Mouse (Mus musculus): ENCODE data around the gene Gabrd. TPM values are rescaled to one million over a fixed set of nuclear protein-coding genes. Genes with fewer than 3 reads are reported as not detected.

Gene Gabrd
- polyA plus RNA-seq, 1 experiment from 2014 or later: 0.36 TPM

- no peaks in the 10 kb centered on the region for H3K9me3 ChIP-seq
- peaks cover 45% of the 10 kb centered on the region for H3K27me3 ChIP-seq
- no peak for ATAC-seq (ENCODE audit: insufficient number of reproducible peaks, low FRiP score, low TSS enrichment, low read depth)
- 90% methylated on average over 10 of the region's 10 CpGs for WGBS
- no peak overlapping the region for H3K4me3 ChIP-seq
- peaks cover 6% of the 10 kb centered on the region for H3K4me1 ChIP-seq
- no peak overlapping the region for H3K9ac ChIP-seq
- no peak overlapping the region for H3K4me2 ChIP-seq
- H3K36me3 ChIP-seq: no peaks in the 10 kb centered on the region
- H3K27ac ChIP-seq: no peak overlapping the region
Measured at GRCm38 (mm10) chr4:155356354-155356753, 41.6 kb downstream of the Gabrd start.

DNA sequence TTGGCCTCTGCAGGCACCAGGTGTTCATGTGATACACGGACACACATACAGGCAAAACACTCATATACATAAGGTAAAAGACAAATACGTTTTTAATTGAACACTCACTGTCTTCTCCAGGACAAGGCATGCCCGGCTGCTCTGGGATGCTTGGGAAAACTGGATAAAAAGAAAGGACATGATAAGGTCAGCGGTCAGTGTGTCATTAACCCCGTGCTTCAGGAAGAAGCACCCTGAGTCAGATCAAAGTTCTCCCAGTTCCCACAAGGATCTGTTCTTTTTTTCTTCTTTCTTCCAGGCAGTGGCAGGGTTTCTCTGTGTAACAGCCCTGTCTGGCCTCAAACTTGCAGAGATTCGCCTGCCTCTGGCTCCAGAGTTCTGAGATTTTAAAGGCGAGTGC is 43.4 kb downstream of the Gabrd start:
- Histone ChIP-seq H3K4me1 (no peaks in the 10 kb centered on the region), H3K9me3 (no peaks in the 10 kb centered on the region), H3K4me2 (no peak overlapping the region), H3K27me3 (peaks cover 29% of the 10 kb centered on the region), H3K27ac (no peak overlapping the region), H3K9ac (no peak overlapping the region), H3K36me3 (no peaks in the 10 kb centered on the region), H3K4me3 (no peak overlapping the region)
- no peak for ATAC-seq (ENCODE audit: insufficient number of reproducible peaks, low FRiP score, low TSS enrichment, low read depth)
- 77% methylated on average over 7 of the region's 7 CpGs for WGBS

DNA sequence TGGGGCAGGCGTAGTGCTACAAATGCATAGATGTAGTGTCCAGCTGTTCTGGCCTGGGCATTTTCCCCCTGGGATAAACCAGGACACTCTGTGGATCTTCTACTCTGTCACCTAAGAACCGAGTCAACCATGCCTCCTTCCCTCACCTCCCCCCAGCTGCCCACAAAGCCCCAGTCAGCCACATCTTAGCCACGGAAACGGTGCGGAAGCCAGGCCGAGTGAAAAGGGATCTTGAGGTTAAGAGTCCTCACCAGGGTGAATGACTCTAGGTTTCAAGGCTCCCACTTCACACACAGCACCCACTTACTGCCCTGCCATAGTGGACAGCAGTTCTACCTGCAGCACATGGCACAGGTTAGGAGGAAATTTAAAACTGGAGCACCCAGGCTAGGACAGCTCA is 43.9 kb downstream of the Gabrd start:
- WGBS: 80% methylated on average over 6 of the region's 6 CpGs
- Histone ChIP-seq H3K4me1 (no peaks in the 10 kb centered on the region), H3K9me3 (no peaks in the 10 kb centered on the region), H3K36me3 (no peaks in the 10 kb centered on the region), H3K9ac (no peak overlapping the region), H3K4me3 (no peak overlapping the region), H3K27me3 (peaks cover 24% of the 10 kb centered on the region), H3K27ac (no peak overlapping the region), H3K4me2 (no peak overlapping the region)
- no peak for ATAC-seq (ENCODE audit: insufficient number of reproducible peaks, low FRiP score, low TSS enrichment, low read depth)

- Histone ChIP-seq H3K4me3 (no peak overlapping the region), H3K27me3 (peaks cover 10% of the 10 kb centered on the region; the same call in 1 of the 2 replicates), H3K36me3 (no peaks in the 10 kb centered on the region), H3K4me2 (no peak overlapping the region), H3K27ac (no peak overlapping the region), H3K9ac (no peak overlapping the region), H3K9me3 (no peaks in the 10 kb centered on the region), H3K4me1 (no peaks in the 10 kb centered on the region)
- WGBS: 88% methylated on average over 3 of the region's 3 CpGs
- no peak for ATAC-seq (ENCODE audit: insufficient number of reproducible peaks, low FRiP score, low TSS enrichment, low read depth)
Measured at GRCm38 (mm10) chr4:155352581-155352980, 45.3 kb downstream of the Gabrd start.

- ATAC-seq (ENCODE audit: insufficient number of reproducible peaks, low FRiP score, low TSS enrichment, low read depth): no peak
- Histone ChIP-seq H3K4me1 (peaks cover 18% of the 10 kb centered on the region), H3K4me2 (no peak overlapping the region), H3K4me3 (no peak overlapping the region), H3K9me3 (no peaks in the 10 kb centered on the region), H3K27me3 (peaks cover 28% of the 10 kb centered on the region), H3K36me3 (no peaks in the 10 kb centered on the region), H3K9ac (no peak overlapping the region), H3K27ac (peak overlapping the region; percentile 63)
- 82% methylated on average over 12 of the region's 12 CpGs for WGBS
Measured at GRCm38 (mm10) chr4:155346350-155346749, 51.6 kb downstream of the Gabrd start.

DNA sequence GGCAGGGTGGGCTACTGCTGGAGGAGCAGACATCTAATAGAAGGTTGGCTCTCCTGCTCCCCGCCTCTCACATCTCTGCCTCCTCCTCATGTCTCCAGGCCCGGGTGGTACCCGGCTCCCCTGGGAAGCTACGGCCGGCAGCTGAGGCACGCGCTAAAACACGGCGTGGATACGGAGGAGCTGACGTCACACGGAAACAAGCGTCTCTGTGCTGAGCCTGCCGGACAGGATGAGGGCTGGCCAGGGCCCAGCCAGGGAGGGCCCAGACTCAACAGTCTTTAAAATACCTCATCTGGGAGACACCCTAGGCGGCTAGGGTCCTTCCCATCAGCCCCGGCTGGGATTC is 52.3 kb downstream of the Gabrd start:
- H3K27ac ChIP-seq: no peak overlapping the region
- H3K4me2 ChIP-seq: peak overlapping the region; percentile 77
- 3% methylated on average over 16 of the region's 16 CpGs for WGBS

DNA sequence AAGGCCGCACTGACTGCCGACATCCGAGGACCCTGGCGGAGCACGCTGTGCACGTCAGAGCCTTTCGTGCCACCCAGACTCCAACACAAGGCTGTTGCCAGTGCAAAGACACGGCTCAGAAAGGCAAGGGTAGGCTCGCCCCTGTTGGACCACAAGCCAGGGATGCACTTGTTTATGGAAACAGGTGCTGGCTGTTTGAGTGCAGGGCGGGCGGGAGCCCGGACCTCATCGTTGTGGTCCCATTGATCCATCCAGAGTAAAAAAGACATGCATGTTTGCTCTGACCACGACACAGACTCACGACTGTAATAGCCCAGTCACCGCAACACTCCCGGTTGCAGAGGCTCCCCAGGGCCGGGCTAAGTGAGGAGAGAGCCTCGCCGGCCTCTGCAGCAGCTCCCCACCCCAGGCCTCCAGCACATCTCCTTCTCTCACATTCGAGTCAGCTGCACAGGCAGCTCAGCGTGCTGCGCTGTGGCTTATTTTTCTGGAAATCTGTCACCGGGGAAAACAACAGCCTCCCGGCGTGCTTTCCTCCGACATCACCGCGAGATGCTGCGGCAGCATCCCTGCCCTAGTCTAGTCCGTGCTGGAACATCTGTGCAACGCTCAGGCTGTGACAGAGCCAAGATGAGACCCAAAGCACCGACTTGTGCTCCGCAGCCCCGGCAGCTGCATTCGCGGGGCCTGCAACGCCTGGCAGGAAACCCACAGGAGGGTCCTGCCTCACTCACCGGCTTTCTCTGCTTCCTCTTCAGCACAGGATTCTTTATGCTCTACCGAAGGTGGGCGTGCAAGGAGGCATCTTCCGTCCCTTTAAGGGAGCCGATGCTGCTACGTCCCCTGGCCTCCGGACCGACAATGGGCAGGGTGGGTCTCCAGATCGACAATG is 53.0 kb downstream of the Gabrd start:
- Histone ChIP-seq H3K4me2 (peak overlapping the region; percentile 77), H3K27ac (0 out of 2 replicates have a peak overlapping the region, but pooled peaks have one; percentile 27), H3K4me3 (peak overlapping the region; percentile 44), H3K9ac (peak overlapping the region; percentile 27; the same call in 1 of the 2 replicates), H3K27me3 (peaks cover 28% of the 10 kb centered on the region), H3K9me3 (no peaks in the 10 kb centered on the region), H3K4me1 (peaks cover 18% of the 10 kb centered on the region), H3K36me3 (no peaks in the 10 kb centered on the region)
- WGBS: 13% methylated on average over 47 of the region's 47 CpGs
- no peak for ATAC-seq (ENCODE audit: insufficient number of reproducible peaks, low FRiP score, low TSS enrichment, low read depth)

More for the DNA sequence above, 52.3 kb downstream of the Gabrd start:
- Histone ChIP-seq H3K9ac (peak overlapping the region; percentile 27; the same call in 1 of the 2 replicates), H3K36me3 (no peaks in the 10 kb centered on the region), H3K9me3 (no peaks in the 10 kb centered on the region), H3K27me3 (peaks cover 28% of the 10 kb centered on the region), H3K4me1 (peaks cover 18% of the 10 kb centered on the region), H3K4me3 (peak overlapping the region; percentile 44)
- peak; percentile 70 for ATAC-seq (ENCODE audit: insufficient number of reproducible peaks, low FRiP score, low TSS enrichment, low read depth)

DNA sequence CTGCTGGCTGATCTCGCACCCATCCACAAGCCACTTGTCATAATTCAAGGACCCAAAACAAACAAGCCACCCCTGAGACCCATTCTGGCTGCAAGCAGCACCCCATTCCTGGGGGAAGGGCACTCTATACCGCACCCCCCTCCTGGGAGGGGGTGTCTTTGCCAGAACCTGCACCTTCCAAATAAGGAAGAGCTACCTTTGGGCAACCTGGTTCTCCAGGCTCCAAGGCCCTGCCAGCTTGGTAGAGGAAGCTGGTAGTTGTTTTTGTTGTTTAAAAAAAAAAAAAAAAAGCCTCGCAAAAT is 53.7 kb downstream of the Gabrd start:
- 53% methylated on average over 3 of the region's 3 CpGs for WGBS
- H3K36me3 ChIP-seq: no peaks in the 10 kb centered on the region
- ATAC-seq (ENCODE audit: insufficient number of reproducible peaks, low FRiP score, low TSS enrichment, low read depth): no peak
- no peaks in the 10 kb centered on the region for H3K9me3 ChIP-seq
- H3K27me3 ChIP-seq: peaks cover 28% of the 10 kb centered on the region
- no peak overlapping the region for H3K27ac ChIP-seq
- H3K4me1 ChIP-seq: peaks cover 18% of the 10 kb centered on the region
- peak overlapping the region; percentile 77; the same call in 1 of the 2 replicates for H3K4me2 ChIP-seq
- H3K4me3 ChIP-seq: peak overlapping the region; percentile 44; the same call in 1 of the 2 replicates
- H3K9ac ChIP-seq: no peak overlapping the region

DNA sequence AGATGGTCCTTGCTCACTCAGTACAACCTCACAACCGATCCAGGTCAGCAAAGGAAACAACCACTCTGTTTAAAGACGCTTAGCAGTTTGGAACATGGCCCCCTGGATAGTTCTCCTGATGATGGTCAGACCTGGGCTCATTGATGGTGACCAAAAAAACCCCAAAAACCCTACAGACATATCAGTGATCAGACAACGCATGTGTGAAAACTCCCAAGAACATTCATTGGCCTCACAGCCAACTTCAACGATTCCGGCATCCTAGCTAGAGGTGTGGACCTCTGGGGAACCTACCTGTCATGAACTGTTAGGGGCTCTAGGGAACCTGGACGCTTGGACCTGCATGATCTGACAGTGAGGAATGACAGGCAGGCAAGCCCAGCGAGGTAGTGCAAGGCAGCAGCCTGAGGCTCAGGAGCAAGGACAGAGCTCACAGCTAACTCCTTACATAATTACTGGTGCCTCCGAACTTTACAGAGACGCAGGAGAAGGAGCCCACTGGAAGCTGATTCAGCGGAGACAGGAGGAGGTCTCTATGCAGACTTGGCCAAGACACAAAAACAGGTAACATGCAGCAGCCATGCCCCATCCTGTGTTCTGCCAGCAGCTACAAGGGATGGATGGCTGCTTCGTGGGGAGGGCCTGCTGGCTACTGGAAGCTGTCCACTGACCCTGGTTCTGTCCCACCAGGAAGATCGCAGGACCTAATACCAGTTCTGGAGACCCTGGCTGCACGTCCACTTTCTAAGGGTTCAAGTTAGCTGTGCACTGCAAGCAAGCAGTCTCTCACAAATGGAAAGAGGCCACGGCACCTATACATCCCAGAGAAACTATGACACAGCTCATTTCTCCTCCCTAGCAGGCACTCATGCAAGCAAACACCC is 54.3 kb downstream of the Gabrd start:
- ATAC-seq (ENCODE audit: insufficient number of reproducible peaks, low FRiP score, low TSS enrichment, low read depth): no peak
- H3K27ac ChIP-seq: no peak overlapping the region
- no peaks in the 10 kb centered on the region for H3K9me3 ChIP-seq
- peaks cover 28% of the 10 kb centered on the region for H3K27me3 ChIP-seq
- H3K4me2 ChIP-seq: peak overlapping the region; percentile 10; the same call in 1 of the 2 replicates
- H3K4me1 ChIP-seq: peaks cover 18% of the 10 kb centered on the region
- 75% methylated on average over 14 of the region's 14 CpGs for WGBS
- no peak overlapping the region for H3K4me3 ChIP-seq
- H3K9ac ChIP-seq: no peak overlapping the region
- H3K36me3 ChIP-seq: no peaks in the 10 kb centered on the region

- ATAC-seq (ENCODE audit: insufficient number of reproducible peaks, low FRiP score, low TSS enrichment, low read depth): no peak
- no peaks in the 10 kb centered on the region for H3K36me3 ChIP-seq
Measured at GRCm38 (mm10) chr4:155336284-155337050, 61.4 kb downstream of the Gabrd start.

More at GRCm38 (mm10) chr4:155336284-155337050, 61.4 kb downstream of the Gabrd start:
- WGBS: 87% methylated on average over 12 of the region's 12 CpGs
- H3K9me3 ChIP-seq: no peaks in the 10 kb centered on the region
- no peak overlapping the region for H3K4me2 ChIP-seq
- no peaks in the 10 kb centered on the region for H3K27me3 ChIP-seq
- H3K4me3 ChIP-seq: no peak overlapping the region
- no peak overlapping the region for H3K9ac ChIP-seq
- no peak overlapping the region for H3K27ac ChIP-seq
- no peaks in the 10 kb centered on the region for H3K4me1 ChIP-seq

All from limb, embryonic 15.5 days (tissue).